Mouse (Mus musculus): ENCODE data around the gene Polr1e.

DNA sequence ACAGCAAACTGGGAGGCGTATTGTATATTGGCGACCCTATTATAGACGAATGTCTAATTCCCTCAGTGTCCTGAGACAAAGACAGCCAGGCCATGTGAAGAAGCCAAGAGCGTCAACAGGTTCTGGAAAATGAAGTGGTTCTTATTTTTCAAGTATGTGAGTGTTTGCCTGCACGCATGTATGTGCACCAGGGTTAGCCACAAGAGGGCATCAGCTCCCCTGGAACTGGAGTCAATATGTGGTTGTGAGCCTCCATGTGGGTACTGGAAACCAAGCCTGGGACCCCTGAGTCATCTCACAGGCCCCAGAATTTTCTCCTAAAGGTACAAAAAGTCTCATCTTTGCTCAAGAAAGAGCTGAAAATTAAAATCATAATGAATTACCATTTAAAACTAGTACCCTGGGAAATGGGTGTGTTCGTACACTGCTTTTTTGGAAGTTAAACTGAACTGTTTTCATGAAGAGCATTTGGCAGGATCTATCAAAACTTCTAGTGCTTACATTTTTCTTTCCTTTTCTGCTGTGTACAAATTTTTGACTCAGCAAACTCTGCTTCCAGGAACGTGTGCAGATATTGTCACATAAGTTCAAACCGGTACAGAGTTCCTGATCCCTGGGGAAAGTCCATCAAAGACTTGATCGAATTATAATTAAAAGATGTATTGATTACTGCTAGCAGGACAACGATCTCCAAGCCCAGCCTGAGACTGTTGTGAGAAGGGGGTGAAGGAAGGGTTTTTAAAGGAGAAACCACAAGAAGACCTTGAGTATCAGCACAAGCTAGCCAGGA lies 41.3 kb upstream of the Polr1e start:
- TF ChIP-seq POLR2A (IDR thresholded peaks at IDR 0.05; ENCODE audit: low read depth, low read length), result no peak
- peak; percentile 5; the same call in 1 of the 2 replicates for TF ChIP-seq CTCF (IDR thresholded peaks at IDR 0.05; ENCODE audit: borderline replicate concordance, insufficient read depth, low read length)

All from embryonic fibroblast, embryonic 13.5 days (primary cell).